Mouse (Mus musculus) intestine, embryonic 14.5 days (tissue): ENCODE results near the gene Ell2. TPM values are rescaled to one million over a fixed set of nuclear protein-coding genes. Genes with fewer than 3 reads are reported as not detected.
A peak's percentile ranks its signal among the peaks of the same experiment; 100 is the strongest.

Experiments
- ATAC-seq: fragments of 200-750 bp; cut with Nextera tagmentation; replicated peaks from 2 replicates; pipeline ENCODE4 v1.8.0; 2017; ENCODE audit warnings: low read depth, moderate number of reproducible peaks, moderate TSS enrichment, moderate library complexity; ENCODE audit not compliant: low FRiP score, low TSS enrichment
- DNase-seq: peaks from one replicate; pipeline ENCODE4 v3.0.0-alpha.2; 2018; ENCODE audit warnings: low spot score
- H3K27ac ChIP-seq: fragments of 300-500 bp; sonication (generic); 2 replicates; pipeline ENCODE4 v1.5.1; 2014; ENCODE audit warnings: low read depth, mild to moderate bottlenecking, control low read depth
- H3K27me3 ChIP-seq: fragments of 300-500 bp; sonication (generic); replicated peaks from 2 replicates; pipeline ENCODE4 v1.6.1; 2014; ENCODE audit warnings: low read length, control low read depth; ENCODE audit not compliant: control insufficient read depth, insufficient read depth
- H3K36me3 ChIP-seq: fragments of 300-500 bp; sonication (generic); 2 replicates; pipeline ENCODE4 v1.6.1; 2014; ENCODE audit warnings: low read length, control low read depth; ENCODE audit not compliant: control insufficient read depth, insufficient read depth
- H3K4me1 ChIP-seq: fragments of 300-500 bp; sonication (generic); replicated peaks from 2 replicates; pipeline ENCODE4 v1.6.1; 2014; ENCODE audit warnings: low read length, control low read depth, mixed read lengths; ENCODE audit not compliant: control insufficient read depth, insufficient read depth
- H3K4me2 ChIP-seq: fragments of 300-500 bp; sonication (generic); 2 replicates; pipeline ENCODE4 v1.6.1; 2014; ENCODE audit warnings: low read length
- H3K4me3 ChIP-seq: fragments of 300-500 bp; sonication (generic); 2 replicates; pipeline ENCODE4 v1.5.1; 2014; ENCODE audit warnings: low read depth, low read length, control low read depth, mixed read lengths
- H3K9ac ChIP-seq: fragments of 300-500 bp; sonication (generic); 2 replicates; pipeline ENCODE4 v1.6.1; 2014; ENCODE audit warnings: mild to moderate bottlenecking, low read length
- H3K9me3 ChIP-seq: fragments of 300-500 bp; sonication (generic); 2 replicates; pipeline ENCODE4 v1.6.1; 2016; ENCODE audit warnings: low read length, control low read depth; ENCODE audit not compliant: control insufficient read depth
- WGBS: fragments of 180-500 bp; shearing (Covaris S2); extraction: QIAGEN DNeasy Blood & Tissue Kit; methylation state at CpG from one replicate; pipeline ENCODE4 v1.1.7; 2014; 5-methylcytosine and 5-hydroxymethylcytosine counted together
- polyA plus RNA-seq: library from polyadenylated mRNA; unstranded; fragments of >200 nt; fragmentation: Nextera tagmentation; extraction: Ambion mirVana; gene quantifications from 2 replicates; pipeline ENCODE4 v1.2.1, GENCODE M21; 2014

Gene Ell2
- polyA plus RNA-seq, 1 experiment from 2014 or later = 3.0 TPM

DNA sequence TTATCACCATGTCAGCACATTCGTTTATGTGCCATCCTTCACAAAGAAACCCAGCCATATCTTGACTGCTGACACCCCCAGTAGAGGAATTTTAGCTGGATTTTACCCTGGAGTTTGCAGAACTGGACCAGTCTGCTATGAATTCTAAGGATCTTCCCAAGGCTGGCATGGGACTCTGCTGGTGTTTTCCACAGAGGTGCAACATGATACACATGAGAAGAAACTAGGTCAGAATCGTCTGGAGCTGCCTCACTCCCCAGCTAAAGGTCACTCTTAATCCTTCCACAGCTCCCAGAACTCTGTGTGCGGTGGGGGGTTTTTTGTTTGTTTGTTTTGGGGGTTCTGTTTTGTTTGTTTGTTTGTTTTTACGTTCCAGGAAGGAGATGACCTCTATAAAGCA lies 79.2 kb downstream of the Ell2 start:
- no peaks in the 10 kb centered on the region for H3K4me1 ChIP-seq
- DNase-seq (no peak), ATAC-seq (no peak)
- WGBS = 64% methylated on average over 4 of the region's 4 CpGs
- H3K4me2 ChIP-seq = no peak overlapping the region
- no peak overlapping the region for H3K27ac ChIP-seq
- no peak overlapping the region for H3K4me3 ChIP-seq
- no peak overlapping the region for H3K9ac ChIP-seq
- H3K27me3 ChIP-seq = no peaks in the 10 kb centered on the region
- H3K36me3 ChIP-seq = no peaks in the 10 kb centered on the region
- H3K9me3 ChIP-seq = no peaks in the 10 kb centered on the region

DNA sequence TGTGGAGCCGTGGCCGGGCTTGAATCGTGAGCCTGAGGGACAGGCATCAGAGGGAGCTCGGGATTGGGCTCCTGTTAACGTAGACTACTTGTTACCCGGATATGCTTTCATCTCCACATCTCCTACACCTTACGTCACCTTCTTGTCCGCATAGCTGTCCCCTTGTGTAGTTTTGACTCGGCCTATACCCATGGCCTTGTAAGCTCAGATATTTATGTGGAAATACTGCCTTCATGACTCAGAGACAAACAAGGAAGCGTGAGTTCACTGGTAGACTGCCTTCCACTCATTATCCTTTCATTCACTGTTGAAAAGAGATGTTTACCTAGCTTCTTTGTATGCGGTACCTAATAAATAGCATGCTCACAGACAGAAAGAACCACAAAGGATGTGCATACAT lies 79.7 kb downstream of the Ell2 start:
- H3K4me1 ChIP-seq = no peaks in the 10 kb centered on the region
- DNase-seq = no peak
- H3K9ac ChIP-seq = no peak overlapping the region
- ATAC-seq = no peak
- H3K4me2 ChIP-seq = no peak overlapping the region
- WGBS = 90% methylated on average over 11 of the region's 11 CpGs
- no peaks in the 10 kb centered on the region for H3K36me3 ChIP-seq
- H3K27me3 ChIP-seq = no peaks in the 10 kb centered on the region
- no peak overlapping the region for H3K27ac ChIP-seq
- no peaks in the 10 kb centered on the region for H3K9me3 ChIP-seq
- no peak overlapping the region for H3K4me3 ChIP-seq

DNA sequence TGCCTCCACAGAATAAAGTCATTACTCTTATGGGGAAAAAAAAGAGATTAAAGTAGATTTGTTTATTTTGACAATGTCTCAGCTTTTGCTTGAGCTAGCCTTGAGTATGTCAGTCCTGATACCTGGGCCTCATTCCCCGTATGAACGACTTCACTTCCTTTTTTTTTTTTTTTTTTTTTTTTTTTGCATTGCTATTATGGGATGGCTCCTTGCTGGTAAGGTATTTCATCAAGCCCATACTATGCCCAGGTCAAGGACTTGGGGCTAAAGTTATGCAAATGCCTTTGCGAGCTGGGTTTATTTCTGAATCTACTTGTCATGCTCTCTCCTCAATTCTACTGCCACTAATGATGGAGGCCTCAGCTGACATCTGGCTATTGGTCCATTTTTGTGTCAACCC lies 80.8 kb downstream of the Ell2 start:
- Histone ChIP-seq H3K27me3 (no peaks in the 10 kb centered on the region), H3K4me2 (no peak overlapping the region), H3K27ac (no peak overlapping the region), H3K36me3 (no peaks in the 10 kb centered on the region), H3K4me1 (no peaks in the 10 kb centered on the region), H3K9ac (no peak overlapping the region), H3K4me3 (no peak overlapping the region), H3K9me3 (no peaks in the 10 kb centered on the region)
- DNase-seq (no peak), ATAC-seq (no peak)
- 79% methylated on average over 3 of the region's 3 CpGs for WGBS

DNA sequence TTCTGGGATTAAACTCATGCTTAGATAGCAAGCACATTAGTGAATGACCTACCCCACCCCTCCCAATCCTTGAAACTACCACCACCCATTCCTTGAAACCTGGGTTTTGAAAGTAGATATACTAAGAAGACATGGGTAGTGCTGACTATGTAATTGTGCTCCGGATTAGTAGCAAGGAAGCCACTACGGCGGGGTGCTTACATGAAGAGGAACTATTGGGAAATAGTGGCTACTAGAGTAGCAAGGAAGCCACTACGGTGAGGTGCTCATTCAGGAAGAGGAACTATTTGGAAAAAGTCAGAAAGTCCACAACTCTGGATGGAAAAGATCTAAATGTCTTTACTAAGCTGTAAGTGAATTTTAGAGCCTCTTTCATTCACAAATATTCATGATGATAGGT lies 81.6 kb downstream of the Ell2 start:
- Histone ChIP-seq H3K9ac (no peak overlapping the region), H3K36me3 (no peaks in the 10 kb centered on the region), H3K4me3 (no peak overlapping the region), H3K9me3 (no peaks in the 10 kb centered on the region), H3K4me2 (no peak overlapping the region), H3K27ac (no peak overlapping the region), H3K4me1 (no peaks in the 10 kb centered on the region), H3K27me3 (no peaks in the 10 kb centered on the region)
- DNase-seq (no peak), ATAC-seq (no peak)
- 92% methylated on average over 4 of the region's 4 CpGs for whole genome bisulfite sequencing

DNA sequence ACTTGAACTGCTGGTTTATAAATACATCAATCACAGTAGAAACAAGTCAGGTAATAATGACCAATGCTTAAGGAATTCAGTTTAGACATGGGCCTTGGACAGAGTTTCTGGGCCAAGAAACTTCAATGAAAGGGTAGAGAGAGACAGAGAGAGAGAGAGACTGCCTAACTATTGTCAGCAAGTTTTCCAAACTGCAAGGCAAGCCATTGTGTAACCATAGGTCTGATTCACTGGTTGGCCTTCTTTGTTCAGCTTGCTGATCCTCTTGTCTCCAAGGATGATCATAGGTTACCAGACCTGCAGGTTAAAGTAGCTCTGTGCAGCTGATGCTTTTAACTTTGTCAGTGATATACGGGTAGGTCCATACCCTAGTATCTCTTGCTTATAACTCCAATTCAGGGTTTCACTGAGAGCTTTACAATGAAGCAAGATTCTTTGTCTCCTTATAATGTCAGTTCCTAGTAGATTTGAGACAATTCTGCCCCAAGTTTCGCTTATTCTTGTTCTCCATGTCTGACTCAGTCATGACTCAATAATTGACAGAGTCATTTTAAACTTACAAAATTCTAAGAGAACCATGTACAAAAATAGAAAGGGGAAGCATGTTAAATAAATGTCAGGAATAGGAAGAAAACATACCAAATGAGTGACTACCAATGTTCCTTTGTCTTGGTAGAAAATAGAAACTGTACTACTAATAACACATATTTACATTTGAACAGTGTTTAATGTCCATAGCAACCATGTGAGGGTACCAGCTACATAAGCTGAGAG lies 82.7 kb downstream of the Ell2 start:
- Histone ChIP-seq H3K27me3 (no peaks in the 10 kb centered on the region), H3K4me2 (no peak overlapping the region), H3K4me3 (no peak overlapping the region), H3K27ac (no peak overlapping the region), H3K9me3 (no peaks in the 10 kb centered on the region), H3K9ac (no peak overlapping the region), H3K36me3 (no peaks in the 10 kb centered on the region), H3K4me1 (no peaks in the 10 kb centered on the region)
- 90% methylated on average over 2 of the region's 2 CpGs for WGBS
- no peak for DNase-seq
- ATAC-seq = no peak

DNA sequence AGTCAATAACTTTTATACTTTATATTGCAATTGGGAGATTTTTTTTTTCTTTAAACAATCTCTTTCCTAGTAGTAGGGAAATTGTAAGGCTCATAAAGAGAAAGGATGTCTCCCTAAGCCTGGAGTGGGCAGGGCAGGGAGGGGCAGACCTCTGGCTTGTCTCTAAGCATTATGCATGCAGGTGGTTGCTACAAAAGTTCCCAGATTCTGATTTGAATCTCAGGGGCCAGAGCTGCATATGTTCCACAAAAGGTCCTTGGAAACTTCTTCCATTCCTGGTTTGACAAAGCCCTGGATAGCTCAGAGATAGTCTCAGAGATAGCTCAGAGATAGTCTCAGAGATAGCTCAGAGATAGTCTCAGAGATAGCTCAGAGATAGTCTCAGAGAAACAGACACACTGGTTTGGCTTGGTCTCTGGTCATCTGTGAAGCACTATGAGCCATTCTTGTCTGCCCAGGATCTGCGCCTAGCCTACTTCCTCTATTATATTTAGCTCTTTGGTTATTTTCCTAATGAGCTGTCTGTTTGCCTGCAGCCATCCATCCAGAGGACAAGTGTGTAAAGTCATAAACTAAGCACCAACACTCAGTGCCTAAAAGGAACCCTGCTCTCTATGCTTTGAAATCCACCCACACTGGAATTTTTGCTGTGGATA lies 84.1 kb downstream of the Ell2 start:
- WGBS = 83% methylated on average over 1 of the region's 1 CpGs

DNA sequence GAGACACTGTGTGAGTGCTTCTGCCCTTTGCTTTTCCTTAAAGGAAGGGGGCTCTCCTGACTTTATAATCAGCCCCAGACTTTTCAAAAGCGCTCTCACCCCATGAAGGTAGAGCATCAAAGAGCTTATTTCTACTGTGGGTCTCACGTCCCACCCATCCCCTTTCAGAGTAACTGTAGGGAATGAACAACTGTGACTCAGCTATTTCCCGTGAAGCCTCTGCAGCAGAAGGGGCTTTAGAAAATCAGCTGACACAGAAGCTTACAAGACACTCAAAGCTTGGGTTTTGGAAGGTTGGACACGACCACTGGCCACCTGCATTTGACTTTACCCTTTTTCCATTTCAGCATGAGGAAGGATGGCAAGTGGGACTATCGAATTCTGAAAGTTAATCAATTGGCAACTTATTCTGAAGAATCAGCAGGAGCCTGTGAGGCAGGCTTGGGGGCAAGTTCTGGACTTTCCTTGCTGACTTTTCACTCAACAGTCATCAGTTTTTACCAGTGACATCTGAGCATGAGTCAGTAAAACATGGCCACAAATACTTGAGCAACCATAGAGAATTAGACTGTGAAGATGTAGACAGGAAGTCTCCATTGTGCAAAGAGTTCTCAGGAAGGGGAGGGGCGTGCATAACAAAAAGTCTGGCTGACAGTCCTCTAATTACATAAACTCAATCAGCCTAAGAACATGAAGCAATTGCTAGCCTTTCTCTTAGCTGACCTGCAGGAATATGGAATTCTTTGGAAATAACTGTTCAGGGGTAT lies 87.5 kb downstream of the Ell2 start:
- H3K4me2 ChIP-seq = no peak overlapping the region
- H3K4me3 ChIP-seq = no peak overlapping the region
- H3K4me1 ChIP-seq = no peaks in the 10 kb centered on the region
- DNase-seq (no peak), ATAC-seq (no peak)
- 62% methylated on average over 6 of the region's 6 CpGs for WGBS
- no peak overlapping the region for H3K9ac ChIP-seq
- no peaks in the 10 kb centered on the region for H3K27me3 ChIP-seq
- H3K36me3 ChIP-seq = no peaks in the 10 kb centered on the region
- H3K27ac ChIP-seq = no peak overlapping the region
- H3K9me3 ChIP-seq = no peaks in the 10 kb centered on the region

More for the DNA sequence above, 84.1 kb downstream of the Ell2 start:
- H3K4me2 ChIP-seq = no peak overlapping the region
- no peak overlapping the region for H3K4me3 ChIP-seq
- no peak overlapping the region for H3K27ac ChIP-seq
- no peak overlapping the region for H3K9ac ChIP-seq
- no peaks in the 10 kb centered on the region for H3K27me3 ChIP-seq
- no peaks in the 10 kb centered on the region for H3K9me3 ChIP-seq
- no peaks in the 10 kb centered on the region for H3K4me1 ChIP-seq
- no peaks in the 10 kb centered on the region for H3K36me3 ChIP-seq
- no peak for ATAC-seq
- DNase-seq = no peak

DNA sequence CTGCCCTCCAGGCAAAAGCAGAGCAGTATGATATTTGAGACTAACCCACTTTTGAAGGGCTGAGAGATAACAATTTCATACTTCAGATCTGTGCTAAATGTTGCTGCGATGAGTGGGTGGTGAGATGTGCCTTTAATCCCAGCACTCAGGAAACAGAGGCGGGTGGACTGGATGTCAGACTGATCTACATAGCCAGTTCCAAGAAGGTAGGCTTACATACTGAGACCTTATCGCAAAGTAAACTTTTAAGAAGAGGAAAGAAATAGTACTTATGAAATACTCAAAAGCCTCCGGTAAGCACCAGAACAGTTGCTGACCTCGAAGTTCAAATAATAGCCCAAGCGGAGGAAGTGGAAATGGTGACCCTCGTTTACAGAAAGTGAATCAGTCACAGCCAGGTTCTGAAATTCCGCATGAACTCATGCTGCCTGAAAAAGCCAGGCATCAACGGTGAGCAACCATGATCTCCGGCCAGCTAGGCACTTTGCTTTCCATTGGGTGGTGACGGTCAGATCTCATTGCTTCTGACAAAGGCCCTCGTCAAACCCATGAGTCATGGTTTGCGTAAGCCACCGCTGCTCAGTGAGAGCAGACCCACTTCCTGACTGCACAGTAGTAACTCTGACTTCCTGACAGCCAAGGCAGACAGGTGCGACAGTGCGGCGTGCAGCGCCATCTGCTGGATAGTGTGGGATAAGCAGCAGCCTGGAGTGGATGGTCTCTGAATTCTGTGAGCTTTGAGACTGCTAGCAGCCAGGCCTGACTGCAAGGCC lies 91.0 kb downstream of the Ell2 start:
- Histone ChIP-seq H3K4me2 (peak overlapping the region; percentile 46), H3K9ac (no peak overlapping the region), H3K27ac (no peak overlapping the region; the same call in 1 of the 2 replicates), H3K36me3 (no peaks in the 10 kb centered on the region), H3K4me1 (no peaks in the 10 kb centered on the region), H3K27me3 (no peaks in the 10 kb centered on the region), H3K4me3 (peak overlapping the region; percentile 20; the same call in 1 of the 2 replicates), H3K9me3 (no peaks in the 10 kb centered on the region)
- 23% methylated on average over 18 of the region's 18 CpGs for WGBS
- ATAC-seq (peak; percentile 99), DNase-seq (peak; percentile 97)
